In the genomic region with DNA sequence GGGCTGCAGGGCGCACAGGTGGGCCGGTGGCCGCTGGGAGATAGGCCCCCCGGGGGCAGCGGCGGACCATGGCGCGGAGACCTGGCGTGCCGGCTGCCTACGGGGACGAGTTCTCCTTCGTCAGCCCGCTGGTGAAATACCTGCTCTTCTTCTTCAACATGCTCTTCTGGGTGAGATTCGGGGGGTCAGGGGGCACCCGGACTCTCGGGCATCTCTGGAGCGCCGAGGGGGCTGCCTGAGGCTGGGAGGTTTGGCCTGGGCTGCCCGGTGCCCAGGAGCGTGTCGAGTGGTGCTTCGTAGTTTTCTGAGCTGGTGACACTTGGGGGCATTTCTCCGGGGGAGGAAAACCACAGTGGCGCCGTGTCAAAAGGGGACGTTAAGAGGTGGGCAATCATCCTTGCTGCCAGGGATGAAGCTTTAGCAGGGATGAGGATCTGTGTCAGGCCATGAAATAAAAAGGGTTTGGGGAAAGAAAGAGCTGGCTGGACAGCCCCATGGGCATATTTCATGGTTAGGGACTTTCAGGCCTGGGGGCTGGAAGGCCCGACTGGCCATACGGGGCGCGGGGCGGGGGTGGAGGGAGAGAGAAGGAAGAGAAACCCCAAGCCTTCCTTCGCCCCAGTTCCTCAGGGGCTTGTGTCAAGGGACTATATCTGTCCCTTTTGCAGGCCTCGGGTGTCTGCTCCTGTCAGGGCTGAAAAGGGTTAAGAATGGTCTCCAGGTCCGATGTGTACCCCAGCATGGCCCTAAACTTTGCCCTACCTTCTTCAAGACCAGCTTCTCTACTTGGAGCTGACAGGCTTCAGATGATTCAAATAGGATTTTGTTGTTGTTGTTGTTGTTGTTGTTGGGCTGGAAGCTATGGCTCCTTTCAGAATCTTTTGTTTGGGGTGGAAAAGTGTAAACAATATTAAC, we compare ENCODE assay signal across 7 mouse cellular contexts. TPM values are rescaled to one million over a fixed set of nuclear protein-coding genes. Genes with fewer than 3 reads are reported as not detected.
A peak's percentile ranks its signal among the peaks of the same experiment; 100 is the strongest.
DNase-seq lines count a peak whose midpoint lies in the region; ATAC-seq lines count a peak whose summit lies in the region.

No protein-coding gene starts in this region.

- H3K4me2 ChIP-seq in lung, embryonic 15.5 days: peak overlapping the region; percentile 100
- H3K4me2 ChIP-seq in embryonic facial prominence, embryonic 12.5 days (replicated peaks): peak overlapping the region; percentile 98
- peak overlapping the region; percentile 100 for H3K4me2 ChIP-seq in hindbrain, embryonic 14.5 days (replicated peaks)
- H3K4me2 ChIP-seq in midbrain, embryonic 15.5 days: peak overlapping the region; percentile 100

- peak overlapping the region; percentile 71 for H3K4me3 ChIP-seq in lung, embryonic 15.5 days
- H3K4me3 ChIP-seq in embryonic facial prominence, embryonic 12.5 days: peak overlapping the region; percentile 70
- peak overlapping the region; percentile 79 for H3K4me3 ChIP-seq in hindbrain, embryonic 14.5 days (replicated peaks; ENCODE audit: low read length)
- H3K4me3 ChIP-seq in midbrain, embryonic 15.5 days: peak overlapping the region; percentile 95

- WGBS in lung, embryonic 15.5 days: 4% methylated on average over 35 of the region's 35 CpGs
- WGBS in embryonic facial prominence, embryonic 12.5 days: 4% methylated on average over 35 of the region's 35 CpGs
- WGBS in hindbrain, embryonic 14.5 days: 3% methylated on average over 35 of the region's 35 CpGs
- WGBS in midbrain, embryonic 15.5 days: 1% methylated on average over 34 of the region's 35 CpGs

- H3K27me3 ChIP-seq in lung, embryonic 15.5 days: peaks cover 52% of the 10 kb centered on the region
- H3K27me3 ChIP-seq in embryonic facial prominence, embryonic 12.5 days: peaks cover 33% of the 10 kb centered on the region
- peaks cover 9% of the 10 kb centered on the region; the same call in 1 of the 2 replicates for H3K27me3 ChIP-seq in hindbrain, embryonic 14.5 days (ENCODE audit: control insufficient read depth, insufficient read depth, low read length)
- peaks cover 13% of the 10 kb centered on the region for H3K27me3 ChIP-seq in midbrain, embryonic 15.5 days (replicated peaks)

- H3K4me1 ChIP-seq in lung, embryonic 15.5 days: peaks cover 6% of the 10 kb centered on the region
- peaks cover 7% of the 10 kb centered on the region; the same call in 1 of the 2 replicates for H3K4me1 ChIP-seq in embryonic facial prominence, embryonic 12.5 days
- H3K4me1 ChIP-seq in hindbrain, embryonic 14.5 days (replicated peaks; ENCODE audit: control insufficient read depth, insufficient read depth, low read length): peaks cover 6% of the 10 kb centered on the region
- H3K4me1 ChIP-seq in midbrain, embryonic 15.5 days: peaks cover 11% of the 10 kb centered on the region

- ATAC-seq in lung, embryonic 15.5 days (ENCODE audit: borderline replicate concordance, extremely low read depth, low FRiP score, low TSS enrichment): peak; percentile 29; the same call in 1 of the 2 replicates
- ATAC-seq in embryonic facial prominence, embryonic 12.5 days (ENCODE audit: insufficient number of reproducible peaks, insufficient read depth, low FRiP score, low TSS enrichment): no peak
- peak; percentile 21; the same call in 1 of the 2 replicates for ATAC-seq in hindbrain, embryonic 14.5 days (ENCODE audit: low FRiP score)
- ATAC-seq in midbrain, embryonic 15.5 days (replicated peaks): peak; percentile 40

- no peaks in the 10 kb centered on the region for H3K36me3 ChIP-seq in lung, embryonic 15.5 days
- no peaks in the 10 kb centered on the region for H3K36me3 ChIP-seq in embryonic facial prominence, embryonic 12.5 days
- H3K36me3 ChIP-seq in hindbrain, embryonic 14.5 days (replicated peaks; ENCODE audit: control insufficient read depth, insufficient read depth): no peaks in the 10 kb centered on the region
- no peaks in the 10 kb centered on the region for H3K36me3 ChIP-seq in midbrain, embryonic 15.5 days (replicated peaks)

- H3K9me3 ChIP-seq in lung, embryonic 15.5 days: no peaks in the 10 kb centered on the region
- H3K9me3 ChIP-seq in embryonic facial prominence, embryonic 12.5 days: no peaks in the 10 kb centered on the region
- H3K9me3 ChIP-seq in hindbrain, embryonic 14.5 days (ENCODE audit: control insufficient read depth, low read length): no peaks in the 10 kb centered on the region
- no peaks in the 10 kb centered on the region for H3K9me3 ChIP-seq in midbrain, embryonic 15.5 days

- H3K27ac ChIP-seq in lung, embryonic 15.5 days: no peak overlapping the region
- no peak overlapping the region for H3K27ac ChIP-seq in embryonic facial prominence, embryonic 12.5 days
- H3K27ac ChIP-seq in hindbrain, embryonic 14.5 days: peak overlapping the region; percentile 22; the same call in 1 of the 2 replicates
- H3K27ac ChIP-seq in midbrain, embryonic 15.5 days: peak overlapping the region; percentile 54; the same call in 1 of the 2 replicates

- intact Hi-C loops in left cerebral cortex, postnatal 14 days (cut with DNase I): no loop called here

- H3K9ac ChIP-seq in lung, embryonic 15.5 days: peak overlapping the region; percentile 66
- H3K9ac ChIP-seq in embryonic facial prominence, embryonic 12.5 days: peak overlapping the region; percentile 74
- H3K9ac ChIP-seq in hindbrain, embryonic 14.5 days: peak overlapping the region; percentile 74
- peak overlapping the region; percentile 80 for H3K9ac ChIP-seq in midbrain, embryonic 15.5 days

- no peak for DNase-seq in lung, adult 18-20 months
- DNase-seq in hindbrain, embryonic 14.5 days (ENCODE audit: low spot score): no peak
- DNase-seq in adrenal gland, postnatal 25 days: no peak
- no peak for DNase-seq in left cerebral cortex, postnatal 14 days (ENCODE audit: low spot score in 2 of 2)

RNA-seq across cellular contexts. Expression of a gene that starts 0.6 kb away (rescaled TPM):
- 4.4 and 5.0 TPM in 2 replicates for polyA plus RNA-seq in lung, embryonic 15.5 days (2015; fragmentation: Nextera tagmentation; extraction: Ambion mirVana)
- polyA plus RNA-seq in embryonic facial prominence, embryonic 12.5 days (2016; fragmentation: Nextera tagmentation; extraction: Ambion mirVana): 4.7 and 5.6 TPM in 2 replicates
- polyA plus RNA-seq in hindbrain, embryonic 14.5 days (2014; fragmentation: Nextera tagmentation; extraction: Ambion mirVana): 7.9 and 8.6 TPM in 2 replicates
- polyA plus RNA-seq in midbrain, embryonic 15.5 days (2015; fragmentation: Nextera tagmentation; extraction: Ambion mirVana): 6.5 and 8.3 TPM in 2 replicates
- 1.2 and 1.3 TPM in 2 replicates for total RNA-seq in adrenal gland, postnatal 25 days (2021)
- 10 to 100 TPM; 27.6 to 30.0 TPM for total RNA-seq in left cerebral cortex, postnatal 14 days (2021)

RNA-seq across cellular contexts. Expression of a gene that starts 40.7 kb away (rescaled TPM):
- 39.2 and 41.6 TPM in 2 replicates for polyA plus RNA-seq in lung, embryonic 15.5 days (2015; fragmentation: Nextera tagmentation; extraction: Ambion mirVana)
- 69.1 and 70.5 TPM in 2 replicates for polyA plus RNA-seq in embryonic facial prominence, embryonic 12.5 days (2016; fragmentation: Nextera tagmentation; extraction: Ambion mirVana)
- 13.9 and 15.6 TPM in 2 replicates for polyA plus RNA-seq in hindbrain, embryonic 14.5 days (2014; fragmentation: Nextera tagmentation; extraction: Ambion mirVana)
- polyA plus RNA-seq in midbrain, embryonic 15.5 days (2015; fragmentation: Nextera tagmentation; extraction: Ambion mirVana): 12.3 and 14.2 TPM in 2 replicates
- total RNA-seq in adrenal gland, postnatal 25 days (2021): 42.9 and 51.2 TPM in 2 replicates
- total RNA-seq in left cerebral cortex, postnatal 14 days (2021): 1 to 10 TPM; 9.8 TPM

Comparison
In these comparisons a context has a peak if more than half of its experiments do, and no peak if none do; other contexts are left out.
1. H3K27ac ChIP-seq: peak in hindbrain, embryonic 14.5 days (single experiment) and midbrain, embryonic 15.5 days (single experiment); none in lung, embryonic 15.5 days (single experiment) and embryonic facial prominence, embryonic 12.5 days (single experiment).
2. Peak in every context shown above with its lines, with median percentiles within 50 percentile points of each other: H3K4me2 ChIP-seq, H3K4me3 ChIP-seq and H3K9ac ChIP-seq.